In the genomic region with DNA sequence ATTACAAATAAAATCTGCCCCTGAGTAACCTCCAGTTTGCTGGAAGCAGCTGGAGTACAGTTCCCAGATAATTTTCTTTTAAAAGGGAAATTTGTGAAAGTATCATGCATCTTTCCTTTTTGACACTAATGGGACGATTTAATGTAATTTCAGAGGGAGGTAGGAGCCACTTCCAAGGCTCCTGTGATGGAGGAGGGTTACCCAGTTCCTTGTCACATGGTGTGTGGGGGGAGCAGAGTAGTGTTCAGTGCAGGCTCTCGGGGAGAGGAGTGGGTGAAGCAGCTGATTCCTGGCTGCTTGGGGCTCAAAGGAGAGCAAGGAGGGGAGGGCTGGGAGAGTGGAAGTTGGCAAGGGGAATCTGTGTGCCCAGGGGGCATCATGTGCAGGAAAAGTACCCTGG, we compare ENCODE assay signal across 22 mouse cellular contexts.
DNase-seq lines count a peak whose midpoint lies in the region; ATAC-seq lines count a peak whose summit lies in the region.
"Had no signal": no experiment of that assay in that cellular context is flagged by ENCODE, and none has a peak within 500 bp of the region (broad histone marks: within the 10 kb centered on the region; RNA-seq: fewer than 3 reads in every experiment).

No protein-coding gene starts in this region.

- peaks cover 6% of the 10 kb centered on the region; the same call in 1 of the 2 replicates for H3K9me3 ChIP-seq in forebrain, embryonic 13.5 days (replicated peaks)
- no peaks in the 10 kb centered on the region for H3K9me3 ChIP-seq in forebrain, embryonic 11.5 days (ENCODE audit: control insufficient read depth, low read length)
- H3K9me3 ChIP-seq: embryonic facial prominence, embryonic 12.5 days; heart, embryonic 13.5 days had no signal

- no peak overlapping the region for H3K4me2 ChIP-seq in forebrain, embryonic 13.5 days
- H3K4me2 ChIP-seq in forebrain, embryonic 11.5 days (ENCODE audit: low read depth, low read length, severe bottlenecking), result no peak overlapping the region
- H3K4me2 ChIP-seq: embryonic facial prominence, embryonic 12.5 days; heart, embryonic 13.5 days; hindbrain, embryonic 14.5 days had no signal

- no peak overlapping the region for H3K9ac ChIP-seq in forebrain, embryonic 13.5 days
- H3K9ac ChIP-seq in forebrain, embryonic 11.5 days (ENCODE audit: low read length), result no peak overlapping the region
- H3K9ac ChIP-seq: embryonic facial prominence, embryonic 12.5 days; heart, embryonic 13.5 days; hindbrain, embryonic 14.5 days had no signal

- H3K4me1 ChIP-seq in forebrain, embryonic 13.5 days, result peaks cover 12% of the 10 kb centered on the region; the same call in 1 of the 2 replicates
- H3K4me1 ChIP-seq in forebrain, embryonic 11.5 days (replicated peaks; ENCODE audit: control insufficient read depth, insufficient read depth, low read length), result no peaks in the 10 kb centered on the region
- H3K4me1 ChIP-seq: embryonic facial prominence, embryonic 12.5 days had no signal

- no peaks in the 10 kb centered on the region for H3K36me3 ChIP-seq in forebrain, embryonic 13.5 days (ENCODE audit: poor library complexity, severe bottlenecking)
- no peaks in the 10 kb centered on the region for H3K36me3 ChIP-seq in forebrain, embryonic 11.5 days (ENCODE audit: control insufficient read depth, insufficient read depth, low read length)
- H3K36me3 ChIP-seq: embryonic facial prominence, embryonic 12.5 days; G1E; heart, embryonic 13.5 days had no signal

- no peak overlapping the region for H3K27ac ChIP-seq in forebrain, embryonic 13.5 days
- H3K27ac ChIP-seq in forebrain, embryonic 11.5 days (ENCODE audit: low read depth, low read length), result no peak overlapping the region
- H3K27ac ChIP-seq: embryonic facial prominence, embryonic 12.5 days; heart, embryonic 13.5 days; hindbrain, embryonic 14.5 days had no signal

- H3K27me3 ChIP-seq in forebrain, embryonic 13.5 days, result no peaks in the 10 kb centered on the region
- no peaks in the 10 kb centered on the region for H3K27me3 ChIP-seq in forebrain, embryonic 11.5 days (ENCODE audit: control insufficient read depth, insufficient read depth, low read length)
- H3K27me3 ChIP-seq: embryonic facial prominence, embryonic 12.5 days; heart, embryonic 13.5 days had no signal

- no peak overlapping the region for H3K4me3 ChIP-seq in forebrain, embryonic 13.5 days
- H3K4me3 ChIP-seq in forebrain, embryonic 11.5 days (ENCODE audit: low read depth, low read length), result no peak overlapping the region
- H3K4me3 ChIP-seq: embryonic facial prominence, embryonic 12.5 days; heart, embryonic 13.5 days had no signal

- peak; percentile 55; the same call in 1 of the 2 replicates for ATAC-seq in forebrain, embryonic 13.5 days
- no peak for ATAC-seq in forebrain, embryonic 11.5 days (replicated peaks; ENCODE audit: low FRiP score)
- ATAC-seq: CD4-positive, CD25-positive, alpha-beta regulatory T cell, adult 4 months; intestine, embryonic 16.5 days had no signal

- 54% methylated on average over 2 of the region's 2 CpGs for WGBS in forebrain, embryonic 13.5 days
- WGBS in forebrain, embryonic 11.5 days, result 58% methylated on average over 2 of the region's 2 CpGs

- DNase-seq in forebrain, embryonic 11.5 days (ENCODE audit: low spot score), result no peak
- DNase-seq in heart, adult 11 months, result peak; percentile 55
- no peak for DNase-seq in heart, adult 18-20 months
- DNase-seq in right cerebral cortex, adult 18-20 months, result peak; percentile 57
- no peak for DNase-seq in right cerebral cortex, postnatal 25 days
- DNase-seq in spleen, adult 18-20 months, result no peak
- no peak for DNase-seq in thymus, postnatal 36 days
- DNase-seq: adrenal gland, adult 8-10 months; adrenal gland, postnatal 36 days; B cell, adult 2 months; cerebellum, adult 11-12 months; cerebellum, adult 9-10 months; cerebellum, postnatal 25 days; gastrocnemius, postnatal 14 days; heart, postnatal 36 days had no signal

Comparison
In these comparisons a context has a peak if more than half of its experiments do, and no peak if none do; other contexts are left out.
1. DNase-seq: peak in heart, adult 11 months (single experiment) and right cerebral cortex, adult 18-20 months (single experiment); none in forebrain, embryonic 11.5 days (single experiment), heart, adult 18-20 months (0 of 2), right cerebral cortex, postnatal 25 days (single experiment), spleen, adult 18-20 months (0 of 2) and thymus, postnatal 36 days (0 of 2).